Mouse (Mus musculus): ENCODE results near the gene Pnlip. TPM values are rescaled to one million over a fixed set of nuclear protein-coding genes. Genes with fewer than 3 reads are reported as not detected.

Pnlip gene
- 16.2 and 4,708 TPM in 2 replicates for polyA plus RNA-seq (2012; rRNA removed)

- Histone ChIP-seq H3K36me3 (ENCODE audit: control insufficient read depth, insufficient read depth, low read length) (no peaks in the 10 kb centered on the region), H3K4me1 (ENCODE audit: control insufficient read depth, insufficient read depth, insufficient read length, low read length) (no peaks in the 10 kb centered on the region), H3K27me3 (ENCODE audit: control insufficient read depth, insufficient read depth, low read length) (no peaks in the 10 kb centered on the region), H3K27ac (ENCODE audit: insufficient read depth, low read depth, low read length) (no peak within 1 kb of the TSS), H3K4me3 (ENCODE audit: low read depth, low read length) (no peak within 1 kb of the TSS)
- TF ChIP-seq POLR2A (IDR thresholded peaks at IDR 0.05; ENCODE audit: low read depth, low read length) (no peak), CTCF (IDR thresholded peaks at IDR 0.05; ENCODE audit: extremely low read depth, insufficient read length, insufficient replicate concordance, low read depth, low read length) (no peak)
- WGBS = 84% methylated on average over 5 of the region's 5 CpGs
These were observed at the start of gene Pnlip for GRCm38 (mm10) chr19:58652198-58652597. Gene Pnlip (plus strand): TSS chr19:58652498.

- TF ChIP-seq POLR2A (IDR thresholded peaks at IDR 0.05; ENCODE audit: low read depth, low read length) = no peak
- no peak for TF ChIP-seq CTCF (IDR thresholded peaks at IDR 0.05; ENCODE audit: extremely low read depth, insufficient read length, insufficient replicate concordance, low read depth, low read length)
- H3K36me3 ChIP-seq (ENCODE audit: control insufficient read depth, insufficient read depth, low read length) = no peaks in the 10 kb centered on the region
- no peaks in the 10 kb centered on the region for H3K27me3 ChIP-seq (ENCODE audit: control insufficient read depth, insufficient read depth, low read length)
- H3K27ac ChIP-seq (ENCODE audit: insufficient read depth, low read depth, low read length) = no peak overlapping the region
- no peak overlapping the region for H3K4me3 ChIP-seq (ENCODE audit: low read depth, low read length)
- no peaks in the 10 kb centered on the region for H3K4me1 ChIP-seq (ENCODE audit: control insufficient read depth, insufficient read depth, insufficient read length, low read length)
- WGBS = 19% methylated on average over 1 of the region's 1 CpGs
These were observed 42.6 kb upstream of the Pnlip start for GRCm38 (mm10) chr19:58609716-58610115.

- Histone ChIP-seq H3K4me3 (ENCODE audit: low read depth, low read length) (no peak overlapping the region), H3K36me3 (ENCODE audit: control insufficient read depth, insufficient read depth, low read length) (no peaks in the 10 kb centered on the region), H3K4me1 (ENCODE audit: control insufficient read depth, insufficient read depth, insufficient read length, low read length) (0 out of 2 replicates have a peak, but pooled peaks cover 2% of the 10 kb centered on the region), H3K27me3 (ENCODE audit: control insufficient read depth, insufficient read depth, low read length) (no peaks in the 10 kb centered on the region), H3K27ac (ENCODE audit: insufficient read depth, low read depth, low read length) (no peak overlapping the region)
- no peak for TF ChIP-seq POLR2A (IDR thresholded peaks at IDR 0.05; ENCODE audit: low read depth, low read length)
- TF ChIP-seq CTCF (IDR thresholded peaks at IDR 0.05; ENCODE audit: extremely low read depth, insufficient read length, insufficient replicate concordance, low read depth, low read length) = no peak
- WGBS = 49% methylated on average over 3 of the region's 3 CpGs
These were observed 39.6 kb upstream of the Pnlip start for GRCm38 (mm10) chr19:58612745-58613144.

- Histone ChIP-seq H3K4me1 (ENCODE audit: control insufficient read depth, insufficient read depth, insufficient read length, low read length) (0 out of 2 replicates have a peak, but pooled peaks cover 2% of the 10 kb centered on the region), H3K36me3 (ENCODE audit: control insufficient read depth, insufficient read depth, low read length) (no peaks in the 10 kb centered on the region), H3K4me3 (ENCODE audit: low read depth, low read length) (no peak overlapping the region), H3K27me3 (ENCODE audit: control insufficient read depth, insufficient read depth, low read length) (no peaks in the 10 kb centered on the region), H3K27ac (ENCODE audit: insufficient read depth, low read depth, low read length) (no peak overlapping the region)
- TF ChIP-seq POLR2A (IDR thresholded peaks at IDR 0.05; ENCODE audit: low read depth, low read length) = no peak
- TF ChIP-seq CTCF (IDR thresholded peaks at IDR 0.05; ENCODE audit: extremely low read depth, insufficient read length, insufficient replicate concordance, low read depth, low read length) = no peak
- WGBS = 28% methylated on average over 7 of the region's 7 CpGs
These were observed 35.7 kb upstream of the Pnlip start for GRCm38 (mm10) chr19:58616606-58617005.

GRCm38 (mm10) chr19:58620661-58621060 is 31.6 kb upstream of the Pnlip start:
- 74% methylated on average over 3 of the region's 3 CpGs for WGBS
- H3K36me3 ChIP-seq (ENCODE audit: control insufficient read depth, insufficient read depth, low read length) = no peaks in the 10 kb centered on the region
- 0 out of 2 replicates have a peak, but pooled peaks cover 2% of the 10 kb centered on the region for H3K4me1 ChIP-seq (ENCODE audit: control insufficient read depth, insufficient read depth, insufficient read length, low read length)
- no peaks in the 10 kb centered on the region for H3K27me3 ChIP-seq (ENCODE audit: control insufficient read depth, insufficient read depth, low read length)
- TF ChIP-seq CTCF (IDR thresholded peaks at IDR 0.05; ENCODE audit: extremely low read depth, insufficient read length, insufficient replicate concordance, low read depth, low read length) = no peak
- TF ChIP-seq POLR2A (IDR thresholded peaks at IDR 0.05; ENCODE audit: low read depth, low read length) = no peak
- H3K4me3 ChIP-seq (ENCODE audit: low read depth, low read length) = no peak overlapping the region
- H3K27ac ChIP-seq (ENCODE audit: insufficient read depth, low read depth, low read length) = no peak overlapping the region

- Histone ChIP-seq H3K27ac (ENCODE audit: insufficient read depth, low read depth, low read length) (no peak overlapping the region), H3K4me3 (ENCODE audit: low read depth, low read length) (no peak overlapping the region), H3K27me3 (ENCODE audit: control insufficient read depth, insufficient read depth, low read length) (no peaks in the 10 kb centered on the region), H3K4me1 (ENCODE audit: control insufficient read depth, insufficient read depth, insufficient read length, low read length) (no peaks in the 10 kb centered on the region), H3K36me3 (ENCODE audit: control insufficient read depth, insufficient read depth, low read length) (no peaks in the 10 kb centered on the region)
- WGBS = 73% methylated on average over 1 of the region's 1 CpGs
- TF ChIP-seq POLR2A (IDR thresholded peaks at IDR 0.05; ENCODE audit: low read depth, low read length) (no peak), CTCF (IDR thresholded peaks at IDR 0.05; ENCODE audit: extremely low read depth, insufficient read length, insufficient replicate concordance, low read depth, low read length) (no peak)
These were observed 30.7 kb upstream of the Pnlip start for GRCm38 (mm10) chr19:58621646-58622045.

GRCm38 (mm10) chr19:58624799-58625198 is 27.5 kb upstream of the Pnlip start:
- H3K4me1 ChIP-seq (ENCODE audit: control insufficient read depth, insufficient read depth, insufficient read length, low read length) = no peaks in the 10 kb centered on the region
- H3K36me3 ChIP-seq (ENCODE audit: control insufficient read depth, insufficient read depth, low read length) = no peaks in the 10 kb centered on the region
- H3K27me3 ChIP-seq (ENCODE audit: control insufficient read depth, insufficient read depth, low read length) = no peaks in the 10 kb centered on the region
- no peak overlapping the region for H3K27ac ChIP-seq (ENCODE audit: insufficient read depth, low read depth, low read length)
- 56% methylated on average over 4 of the region's 4 CpGs for WGBS
- no peak overlapping the region for H3K4me3 ChIP-seq (ENCODE audit: low read depth, low read length)
- TF ChIP-seq POLR2A (IDR thresholded peaks at IDR 0.05; ENCODE audit: low read depth, low read length) (no peak), CTCF (IDR thresholded peaks at IDR 0.05; ENCODE audit: extremely low read depth, insufficient read length, insufficient replicate concordance, low read depth, low read length) (no peak)

Data from small intestine, adult 2 months (tissue).